Mouse (Mus musculus): ENCODE results near the gene Rpl21.

Gene Rpl21

GRCm38 (mm10) chr5:146832769-146833448 lies at the start of gene Rpl21:
TSS of gene Rpl21 (plus strand) at chr5:146832890.
- peak; percentile 93 for DNase-seq

GRCm38 (mm10) chr5:146783300-146783699 lies 49.4 kb upstream of the Rpl21 start:
- DNase-seq, result no peak

GRCm38 (mm10) chr5:146783891-146784290 lies 48.8 kb upstream of the Rpl21 start:
- no peak for DNase-seq

- no peak for DNase-seq
Measured at GRCm38 (mm10) chr5:146786123-146786522, 46.6 kb upstream of the Rpl21 start.

GRCm38 (mm10) chr5:146789413-146789812 lies 43.3 kb upstream of the Rpl21 start:
- no peak for DNase-seq

GRCm38 (mm10) chr5:146790944-146791343 lies 41.7 kb upstream of the Rpl21 start:
- DNase-seq, result peak; percentile 24

- no peak for DNase-seq
Measured at GRCm38 (mm10) chr5:146792140-146792791, 40.4 kb upstream of the Rpl21 start.

- DNase-seq, result no peak
Measured at GRCm38 (mm10) chr5:146793630-146794083, 39.0 kb upstream of the Rpl21 start.

GRCm38 (mm10) chr5:146794084-146794852 lies 38.4 kb upstream of the Rpl21 start:
- DNase-seq, result no peak

GRCm38 (mm10) chr5:146794853-146795252 lies 37.8 kb upstream of the Rpl21 start, which contains the start of gene Usp12:
TSS of gene Usp12 (minus strand) at chr5:146795006.
- DNase-seq, result peak; percentile 98

- peak; percentile 39 for DNase-seq
Measured at GRCm38 (mm10) chr5:146795728-146796127, 37.0 kb upstream of the Rpl21 start.

- DNase-seq, result no peak
Measured at GRCm38 (mm10) chr5:146798031-146798430, 34.7 kb upstream of the Rpl21 start.

- no peak for DNase-seq
Measured at GRCm38 (mm10) chr5:146806004-146806430, 26.7 kb upstream of the Rpl21 start.

GRCm38 (mm10) chr5:146809951-146810350 lies 22.7 kb upstream of the Rpl21 start:
- DNase-seq, result no peak

- no peak for DNase-seq
Measured at GRCm38 (mm10) chr5:146812866-146813265, 19.8 kb upstream of the Rpl21 start.

- DNase-seq, result no peak
Measured at GRCm38 (mm10) chr5:146813421-146813820, 19.3 kb upstream of the Rpl21 start.

GRCm38 (mm10) chr5:146815394-146815793 lies 17.3 kb upstream of the Rpl21 start:
- DNase-seq, result no peak

GRCm38 (mm10) chr5:146817583-146817982 lies 15.1 kb upstream of the Rpl21 start:
- no peak for DNase-seq

GRCm38 (mm10) chr5:146818906-146819623 lies 13.6 kb upstream of the Rpl21 start:
- DNase-seq, result no peak

- no peak for DNase-seq
Measured at GRCm38 (mm10) chr5:146823005-146823404, 9.7 kb upstream of the Rpl21 start.

- no peak for DNase-seq
Measured at GRCm38 (mm10) chr5:146829528-146829927, 3.2 kb upstream of the Rpl21 start.

GRCm38 (mm10) chr5:146832435-146832768 lies 288 bp upstream of the Rpl21 start:
- DNase-seq, result no peak

- DNase-seq, result no peak
Measured at GRCm38 (mm10) chr5:146833673-146834201, 1.0 kb downstream of the Rpl21 start.

Data from right cerebral cortex, postnatal 14 days (tissue).